Mouse (Mus musculus) granulocyte monocyte progenitor cell, adult 5-6 weeks (primary cell): ENCODE data around the gene Hist1h2bf. TPM values are rescaled to one million over a fixed set of nuclear protein-coding genes. Genes with fewer than 3 reads are reported as not detected.
"Not testable (repeated sequence)": the region's sequence is repeated elsewhere in the genome, so short reads cannot be mapped to it uniquely, and the experiment has no call there.

Source experiments
- ATAC-seq: replicated peaks from 2 replicates; pipeline ENCODE4 v1.8.0; 2016; ENCODE audit warnings: mild to moderate bottlenecking, moderate TSS enrichment, inconsistent platforms; ENCODE audit not compliant: poor library complexity, severe bottlenecking
- total RNA-seq, 2 experiments: library from RNA; stranded (forward) in 1 of 2; stranded (reverse) in 1 of 2; fragments of 200-712, 200-1000 nt in 1 of 2; fragments of >200 nt in 1 of 2; fragmentation: Nextera tagmentation in 1 of 2; gene quantifications; 2 replicates each; pipeline ENCODE4 v1.2.3; 2014 to 2017

Gene Hist1h2bf
- total RNA-seq, 2 experiments from 2014 or later = 188 to 453 TPM

GRCm38 (mm10) chr13:23573034-23573897 lies 730 bp downstream of the Hist1h2bf start:
- not testable (repeated sequence) for ATAC-seq

- ATAC-seq = no peak
These were observed 1.6 kb downstream of the Hist1h2bf start for GRCm38 (mm10) chr13:23572218-23573033.

GRCm38 (mm10) chr13:23571504-23572217 lies 2.3 kb downstream of the Hist1h2bf start:
- ATAC-seq = peak; percentile 13; the same call in 1 of the 2 replicates

- peak; percentile 71 for ATAC-seq
These were observed 2.9 kb downstream of the Hist1h2bf start, which contains the start of the genes Hist1h2ae and Hist1h2bg for GRCm38 (mm10) chr13:23571022-23571503. TSS of gene Hist1h2ae (minus strand) at chr13:23571220. TSS of gene Hist1h2bg (plus strand) at chr13:23571396.

GRCm38 (mm10) chr13:23570261-23571021 lies 3.6 kb downstream of the Hist1h2bf start:
- ATAC-seq = 0 out of 2 replicates have a peak, but pooled peaks have one; percentile 1

- no peak for ATAC-seq
These were observed 9.5 kb downstream of the Hist1h2bf start for GRCm38 (mm10) chr13:23564482-23564881.

- peak; percentile 57 for ATAC-seq
These were observed 11.1 kb downstream of the Hist1h2bf start for GRCm38 (mm10) chr13:23562699-23563462.

GRCm38 (mm10) chr13:23561883-23562659 lies 11.9 kb downstream of the Hist1h2bf start, which contains the start of gene Hist1h3e:
TSS of gene Hist1h3e (minus strand) at chr13:23562369.
- peak; percentile 92 for ATAC-seq

GRCm38 (mm10) chr13:23561531-23561882 lies 12.5 kb downstream of the Hist1h2bf start:
- ATAC-seq = not testable (repeated sequence)

- ATAC-seq = not testable (repeated sequence)
These were observed 13.3 kb downstream of the Hist1h2bf start for GRCm38 (mm10) chr13:23560699-23561098.

- no peak for ATAC-seq
These were observed 17.1 kb downstream of the Hist1h2bf start for GRCm38 (mm10) chr13:23556906-23557305.

GRCm38 (mm10) chr13:23555839-23556416 lies 18.1 kb downstream of the Hist1h2bf start:
- peak; percentile 59 for ATAC-seq

GRCm38 (mm10) chr13:23554925-23555838 lies 18.8 kb downstream of the Hist1h2bf start:
- peak; percentile 64 for ATAC-seq

- no peak for ATAC-seq
These were observed 19.6 kb downstream of the Hist1h2bf start for GRCm38 (mm10) chr13:23554393-23554792.

GRCm38 (mm10) chr13:23552962-23553361 lies 21.0 kb downstream of the Hist1h2bf start, which contains the start of gene Hist1h1d:
TSS of gene Hist1h1d (plus strand) at chr13:23553262.
- ATAC-seq = no peak
